Mouse (Mus musculus) spleen, adult 2 months (tissue): ENCODE data around the gene Smim7.

Source experiments
- CTCF ChIP-seq: fragments of 200-500 bp; IDR thresholded peaks from 2 replicates; pipeline ENCODE4 v1.5.1; 2011; ENCODE audit warnings: mild to moderate bottlenecking, inconsistent platforms; ENCODE audit not compliant: insufficient read depth, insufficient read length, insufficient replicate concordance; ENCODE audit errors: extremely low read depth
- POLR2A ChIP-seq: fragments of 200-500 bp; IDR thresholded peaks from 2 replicates; pipeline ENCODE4 v1.6.1; 2011; ENCODE audit warnings: low read depth, low read length, inconsistent platforms

DNA sequence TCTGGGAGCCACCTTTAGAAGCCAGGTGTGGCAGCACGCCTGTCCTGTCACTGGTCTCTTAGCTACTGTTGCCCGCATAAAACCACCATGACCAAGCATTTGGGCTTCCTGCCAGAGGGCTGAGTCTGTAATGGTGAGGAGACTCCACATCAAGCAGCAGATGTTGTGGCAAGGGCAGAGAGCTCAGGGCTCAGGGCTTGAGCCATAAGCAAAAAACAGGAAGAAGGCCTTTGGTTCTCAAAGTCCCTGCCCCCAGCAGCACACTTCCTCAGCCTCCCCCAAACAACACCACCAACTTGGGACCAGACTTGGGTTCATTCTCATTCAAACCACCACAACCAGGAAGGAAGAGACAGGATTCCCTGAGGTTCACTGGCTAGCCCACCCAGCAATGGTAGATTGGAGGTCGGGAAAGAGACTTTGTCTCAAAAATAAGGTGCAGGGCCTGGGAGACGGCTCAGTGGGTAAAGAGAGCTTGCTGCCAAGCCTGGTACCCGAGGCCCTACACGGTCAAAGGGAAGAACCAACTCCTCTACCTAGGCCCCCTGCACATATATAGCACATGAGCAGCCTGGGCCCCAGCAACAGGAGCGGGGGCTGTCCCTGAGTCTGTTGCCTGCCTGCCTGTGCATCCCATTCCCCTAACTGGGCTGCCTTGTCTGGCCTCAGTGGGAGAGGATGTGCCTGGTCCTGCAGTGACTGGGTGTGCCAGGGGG lies 12.3 kb upstream of the Smim7 start:
- TF ChIP-seq POLR2A (no peak), CTCF (no peak)
